Comparison of ENCODE assay signal across 14 mouse cellular contexts in genomic region chr5:64479315-64479714, GRCm38 (mm10).
DNase-seq lines count a peak whose midpoint lies in the region; ATAC-seq and TF ChIP-seq lines count a peak whose summit lies in the region.
"Had no signal": no experiment of that assay in that cellular context is flagged by ENCODE, and none has a peak within 500 bp of the region (broad histone marks: within the 10 kb centered on the region; RNA-seq: fewer than 3 reads in every experiment).

No protein-coding gene starts in this region.

- H3K9ac ChIP-seq in forebrain, embryonic 14.5 days (ENCODE audit: low read length), result no peak overlapping the region
- H3K9ac ChIP-seq in forebrain, embryonic 11.5 days (ENCODE audit: low read length), result no peak overlapping the region
- no peak overlapping the region for H3K9ac ChIP-seq in kidney, embryonic 14.5 days (ENCODE audit: low read depth, low read length)
- H3K9ac ChIP-seq: hindbrain, embryonic 14.5 days; limb, embryonic 13.5 days had no signal

- H3K27me3 ChIP-seq in forebrain, embryonic 14.5 days (replicated peaks; ENCODE audit: control insufficient read depth, insufficient read depth, low read length), result no peaks in the 10 kb centered on the region
- H3K27me3 ChIP-seq in forebrain, embryonic 11.5 days (ENCODE audit: control insufficient read depth, insufficient read depth, low read length), result no peaks in the 10 kb centered on the region
- no peaks in the 10 kb centered on the region for H3K27me3 ChIP-seq in kidney, embryonic 14.5 days (ENCODE audit: control insufficient read depth, insufficient read depth, low read length)
- H3K27me3 ChIP-seq: limb, embryonic 13.5 days had no signal

- peak; percentile 67 for DNase-seq in forebrain, embryonic 14.5 days (ENCODE audit: low spot score)
- DNase-seq in forebrain, embryonic 11.5 days (ENCODE audit: low spot score), result no peak
- DNase-seq in 3134 (ENCODE audit: extremely low read depth, insufficient read length, low spot score) (peak; percentile 13), liver (no peak)
- DNase-seq in brain, embryonic 14.5 days (ENCODE audit: low read depth), result peak; percentile 74
- no peak for DNase-seq in heart, postnatal 10 days
- no peak for DNase-seq in adrenal gland, postnatal 14 days
- DNase-seq: cerebellum, postnatal 25 days; lung, postnatal 10 days; midbrain, embryonic 14.5 days; right cerebral cortex, postnatal 25 days had no signal

- no peak overlapping the region for H3K4me2 ChIP-seq in forebrain, embryonic 14.5 days (ENCODE audit: low read length)
- H3K4me2 ChIP-seq in forebrain, embryonic 11.5 days (ENCODE audit: low read depth, low read length, severe bottlenecking), result no peak overlapping the region
- H3K4me2 ChIP-seq in kidney, embryonic 14.5 days (replicated peaks; ENCODE audit: low read depth, low read length), result no peak overlapping the region
- H3K4me2 ChIP-seq: hindbrain, embryonic 14.5 days; limb, embryonic 13.5 days had no signal

- 59% methylated on average over 8 of the region's 8 CpGs for WGBS in forebrain, embryonic 14.5 days
- 59% methylated on average over 8 of the region's 8 CpGs for WGBS in forebrain, embryonic 11.5 days
- WGBS in kidney, embryonic 14.5 days, result 30% methylated on average over 8 of the region's 8 CpGs

- H3K4me3 ChIP-seq in forebrain, embryonic 14.5 days (ENCODE audit: low read depth, low read length), result no peak overlapping the region
- no peak overlapping the region for H3K4me3 ChIP-seq in forebrain, embryonic 11.5 days (ENCODE audit: low read depth, low read length)
- H3K4me3 ChIP-seq in kidney, embryonic 14.5 days (ENCODE audit: low read length), result no peak overlapping the region
- H3K4me3 ChIP-seq: limb, embryonic 13.5 days had no signal

- H3K9me3 ChIP-seq in forebrain, embryonic 14.5 days (replicated peaks; ENCODE audit: control insufficient read depth, low read length), result no peaks in the 10 kb centered on the region
- no peaks in the 10 kb centered on the region for H3K9me3 ChIP-seq in forebrain, embryonic 11.5 days (ENCODE audit: control insufficient read depth, low read length)
- H3K9me3 ChIP-seq in kidney, embryonic 14.5 days (ENCODE audit: control insufficient read depth, low read length), result no peaks in the 10 kb centered on the region

- H3K27ac ChIP-seq in forebrain, embryonic 14.5 days (ENCODE audit: low read depth, low read length), result no peak overlapping the region
- no peak overlapping the region for H3K27ac ChIP-seq in forebrain, embryonic 11.5 days (ENCODE audit: low read depth, low read length)
- no peak overlapping the region for H3K27ac ChIP-seq in kidney, embryonic 14.5 days (ENCODE audit: low read depth, low read length)
- H3K27ac ChIP-seq: hindbrain, embryonic 14.5 days; limb, embryonic 13.5 days had no signal

- intact Hi-C loops in heart, postnatal 10 days (cut with DNase I), result no loop called here

- peaks cover 17% of the 10 kb centered on the region for H3K4me1 ChIP-seq in forebrain, embryonic 14.5 days (ENCODE audit: control insufficient read depth, insufficient read depth, low read length)
- peaks cover 13% of the 10 kb centered on the region; the same call in 1 of the 2 replicates for H3K4me1 ChIP-seq in forebrain, embryonic 11.5 days (replicated peaks; ENCODE audit: control insufficient read depth, insufficient read depth, low read length)
- no peaks in the 10 kb centered on the region; the same call in 1 of the 2 replicates for H3K4me1 ChIP-seq in kidney, embryonic 14.5 days (ENCODE audit: control insufficient read depth, insufficient read depth, low read length)
- H3K4me1 ChIP-seq: limb, embryonic 13.5 days had no signal

- peak; percentile 41; the same call in 1 of the 2 replicates for ATAC-seq in forebrain, embryonic 14.5 days
- no peak for ATAC-seq in forebrain, embryonic 11.5 days (replicated peaks; ENCODE audit: low FRiP score)
- peak; percentile 82 for ATAC-seq in kidney, embryonic 14.5 days (ENCODE audit: low FRiP score, low TSS enrichment)

- H3K36me3 ChIP-seq in forebrain, embryonic 14.5 days (ENCODE audit: control insufficient read depth, insufficient read depth, low read length), result no peaks in the 10 kb centered on the region
- no peaks in the 10 kb centered on the region; the same call in 1 of the 2 replicates for H3K36me3 ChIP-seq in forebrain, embryonic 11.5 days (ENCODE audit: control insufficient read depth, insufficient read depth, low read length)
- H3K36me3 ChIP-seq in kidney, embryonic 14.5 days (ENCODE audit: control insufficient read depth, insufficient read depth, low read length), result no peaks in the 10 kb centered on the region
- H3K36me3 ChIP-seq: limb, embryonic 13.5 days had no signal

- no peak for TF ChIP-seq POLR2A in brain, embryonic 14.5 days (IDR thresholded peaks at IDR 0.05; ENCODE audit: borderline replicate concordance, extremely low read depth, insufficient read depth, insufficient read length, poor library complexity, severe bottlenecking)

- no peak for TF ChIP-seq CTCF in brain, embryonic 14.5 days (IDR thresholded peaks at IDR 0.05; ENCODE audit: borderline replicate concordance, extremely low read depth, insufficient read depth, insufficient read length)

Comparison
In these comparisons a context has a peak if more than half of its experiments do, and no peak if none do; other contexts are left out.
1. DNase-seq: peak in forebrain, embryonic 14.5 days (single experiment), 3134 (single experiment) and brain, embryonic 14.5 days (single experiment); none in forebrain, embryonic 11.5 days (single experiment), heart, postnatal 10 days (0 of 2), liver (single experiment) and adrenal gland, postnatal 14 days (single experiment).